Mouse (Mus musculus) ES-E14 (cell line): ENCODE results near the gene Atp2c2. TPM values are rescaled to one million over a fixed set of nuclear protein-coding genes. Genes with fewer than 3 reads are reported as not detected.

Experiments
- DNase-seq: peaks from one replicate; pipeline ENCODE4 v3.0.0-alpha.2; 2013; ENCODE audit warnings: low read depth, low spot score
- H3K27ac ChIP-seq: 2 replicates; pipeline ENCODE4 v1.5.1; 2012; ENCODE audit warnings: low read depth, mild to moderate bottlenecking, low read length, moderate library complexity, mixed read lengths; ENCODE audit not compliant: poor library complexity, insufficient read depth, severe bottlenecking
- H3K36me3 ChIP-seq: 2 replicates; pipeline ENCODE4 v1.6.1; 2012; ENCODE audit warnings: mild to moderate bottlenecking, low read length, moderate library complexity, mixed read lengths; ENCODE audit not compliant: control insufficient read depth, poor library complexity, insufficient read depth, severe bottlenecking
- H3K4me1 ChIP-seq, 2 experiments: fragments of 150-350 bp in 1 of 2; sonication (generic) in 1 of 2; 2 replicates each; pipeline ENCODE4 v1.6.1; 2012; ENCODE audit warnings: low read length in 2 of 2, mild to moderate bottlenecking in 1 of 2, mixed read lengths in 1 of 2; ENCODE audit not compliant: control insufficient read depth in 2 of 2, insufficient read depth in 2 of 2, poor library complexity in 1 of 2
- H3K4me3 ChIP-seq, 2 experiments: fragments of 150-350 bp in 1 of 2; sonication (generic) in 1 of 2; 2 replicates each; pipeline ENCODE4 v1.5.1; 2012; ENCODE audit warnings: low read length in 2 of 2, low read depth in 1 of 2, mild to moderate bottlenecking in 1 of 2, mixed read lengths in 1 of 2; ENCODE audit not compliant: insufficient read depth in 1 of 2, poor library complexity in 1 of 2, severe bottlenecking in 1 of 2
- H3K9ac ChIP-seq: 2 replicates; pipeline ENCODE4 v1.6.1; 2012; ENCODE audit warnings: low read depth, mild to moderate bottlenecking, low read length, mixed read lengths; ENCODE audit not compliant: poor library complexity, insufficient read depth, severe bottlenecking
- H3K9me3 ChIP-seq: fragments of 150-350 bp; sonication (generic); 2 replicates; pipeline ENCODE4 v1.6.1; 2012; ENCODE audit warnings: low read depth, mild to moderate bottlenecking, low read length; ENCODE audit not compliant: control insufficient read depth, insufficient read depth
- CHD2 ChIP-seq: IDR thresholded peaks from 2 replicates; pipeline ENCODE4 v1.6.1; 2014; ENCODE audit warnings: mild to moderate bottlenecking, low read depth, low read length, inconsistent platforms
- HCFC1 ChIP-seq: IDR thresholded peaks from 2 replicates; pipeline ENCODE4 v1.6.1; 2012; ENCODE audit warnings: low read length, inconsistent platforms, borderline replicate concordance; ENCODE audit not compliant: insufficient read depth
- MAFK ChIP-seq: IDR thresholded peaks from 2 replicates; pipeline ENCODE4 v1.6.1; 2014; ENCODE audit warnings: mild to moderate bottlenecking, low read depth, low read length, inconsistent platforms; ENCODE audit not compliant: insufficient read depth
- ZC3H11A ChIP-seq: IDR thresholded peaks from 2 replicates; pipeline ENCODE4 v1.6.1; 2012; ENCODE audit warnings: low read depth, mild to moderate bottlenecking, inconsistent platforms, low read length, borderline replicate concordance
- ZNF384 ChIP-seq: IDR thresholded peaks from 2 replicates; pipeline ENCODE4 v1.6.1; 2012; ENCODE audit warnings: low read depth, low read length, inconsistent platforms
- in situ Hi-C, 2 experiments: fragments of 600-800 bp; cut with MboI; formaldehyde crosslinking; loops; one replicate each; pipeline ENCODE4 v1.15.1; 2025; ENCODE audit warnings: low sequenced_read_pairs in 2 of 2, inconsistent platforms in 1 of 2; ENCODE audit not compliant: unreplicated experiment in 2 of 2
- total RNA-seq: library from RNA; depleted of rRNA; stranded (reverse); fragments of 300-350 nt; gene quantifications from 2 replicates; pipeline ENCODE4 v1.2.3, GENCODE M21; 2012; rRNA removed

Atp2c2 gene
- total RNA-seq = 0.80 and 0.90 TPM in 2 replicates

DNA sequence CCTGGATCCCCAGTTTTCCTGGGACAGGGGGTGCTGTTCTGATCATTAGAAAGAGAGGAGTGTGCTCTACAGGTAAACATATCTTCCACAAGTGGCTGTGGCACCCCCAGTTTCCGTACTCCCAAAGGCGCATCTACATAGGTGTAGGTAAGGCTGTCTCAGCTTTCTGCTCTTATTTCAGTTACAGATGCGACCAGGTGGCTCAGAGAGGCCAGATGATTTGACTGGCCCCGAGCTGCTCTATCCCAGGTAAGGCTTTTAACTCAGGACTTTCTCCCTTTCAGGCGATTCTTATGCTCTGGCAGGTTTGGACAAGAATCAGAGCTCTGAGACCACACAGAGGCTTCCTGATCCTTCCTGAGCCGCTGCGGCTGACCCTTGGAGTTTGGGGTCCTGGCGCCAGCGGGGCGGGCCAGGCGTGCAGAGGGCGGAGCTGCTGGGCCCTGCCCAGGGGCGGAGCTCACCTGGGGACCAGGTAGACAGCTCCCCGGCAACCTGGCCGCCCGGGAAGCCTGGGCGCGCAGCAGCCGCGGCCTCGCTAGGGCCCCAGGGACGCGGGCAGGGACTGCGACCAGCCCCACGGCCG is at the start of gene Atp2c2:
TSS of gene Atp2c2 (plus strand) at position 461 of the 586 bp plus-strand sequence.
- in situ Hi-C loops = no loop called here
- H3K36me3 ChIP-seq = no peaks in the 10 kb centered on the region
- peaks cover 0 to 2% of the 10 kb centered on the region in 2 experiments; a peak in 1 of 4 replicates for H3K4me1 ChIP-seq
- no peak within 1 kb of the TSS for H3K27ac ChIP-seq
- H3K4me3 ChIP-seq = peak within 1 kb of the TSS; percentile 37 to 47
- TF ChIP-seq MAFK = no peak
- TF ChIP-seq CHD2 = no peak
- TF ChIP-seq HCFC1 = no peak
- no peak for TF ChIP-seq ZNF384
- TF ChIP-seq ZC3H11A = no peak
- H3K9me3 ChIP-seq = no peaks in the 10 kb centered on the region
- no peak within 1 kb of the TSS for H3K9ac ChIP-seq
- DNase-seq = no peak

- Histone ChIP-seq H3K36me3 (no peaks in the 10 kb centered on the region), H3K9ac (no peak overlapping the region), H3K4me1 (no peaks in the 10 kb centered on the region; a peak in 1 of 4 replicates), H3K27ac (no peak overlapping the region), H3K9me3 (no peaks in the 10 kb centered on the region), H3K4me3 (no peak overlapping the region)
- in situ Hi-C loops = no loop called here
- DNase-seq = no peak
- TF ChIP-seq ZC3H11A (no peak), MAFK (no peak), CHD2 (no peak), ZNF384 (no peak), HCFC1 (no peak)
Observed at GRCm38 (mm10) chr8:119651324-119651723, 48.5 kb upstream of the Atp2c2 start.

DNA sequence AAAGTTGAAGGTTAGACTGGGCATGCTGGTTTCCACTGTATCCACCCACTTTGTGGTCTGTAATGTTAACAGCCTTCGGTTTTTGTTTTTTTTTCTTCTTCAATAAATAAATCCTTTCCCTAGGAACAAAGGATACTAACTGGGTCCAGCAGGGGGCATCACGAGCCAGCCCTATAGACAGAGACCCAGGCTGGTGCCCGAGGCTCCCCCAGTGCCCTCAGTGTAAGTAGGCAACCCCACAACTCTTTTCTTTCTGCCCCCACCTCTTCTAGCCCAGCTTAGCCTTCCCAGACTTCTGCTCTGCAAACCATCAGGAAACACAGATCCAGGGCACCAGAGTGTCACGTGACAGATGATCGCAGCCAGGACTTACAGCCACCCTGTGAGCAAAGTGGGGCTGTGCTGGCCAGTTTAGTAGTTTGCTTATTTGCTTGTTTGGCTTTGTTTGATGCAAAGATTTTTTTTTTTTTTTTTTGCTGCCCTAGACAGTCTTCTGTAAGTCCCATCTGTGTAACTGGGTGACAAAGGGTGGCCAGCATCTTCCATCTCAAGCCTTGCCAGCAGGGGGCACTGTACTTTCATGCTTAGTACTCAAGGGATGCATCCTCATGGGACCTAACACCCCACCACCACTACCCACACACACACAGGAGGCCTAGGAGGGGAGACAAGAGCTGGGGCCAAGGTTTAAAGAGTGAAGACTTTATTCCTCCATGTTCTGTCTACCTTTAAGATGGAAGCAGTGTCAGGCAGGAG is 42.9 kb upstream of the Atp2c2 start:
- H3K9ac ChIP-seq = no peak overlapping the region
- H3K9me3 ChIP-seq = no peaks in the 10 kb centered on the region
- no peak overlapping the region for H3K4me3 ChIP-seq
- H3K27ac ChIP-seq = no peak overlapping the region
- TF ChIP-seq ZC3H11A (no peak), ZNF384 (0 out of 2 replicates have a peak, but pooled peaks have one; percentile 32)
- in situ Hi-C loops = no loop called here
- no peaks in the 10 kb centered on the region for H3K36me3 ChIP-seq
- no peak for DNase-seq
- H3K4me1 ChIP-seq = no peaks in the 10 kb centered on the region; a peak in 1 of 4 replicates

- DNase-seq = no peak
- Histone ChIP-seq H3K4me3 (no peak overlapping the region), H3K27ac (no peak overlapping the region), H3K4me1 (no peaks in the 10 kb centered on the region; a peak in 1 of 4 replicates), H3K9ac (no peak overlapping the region), H3K36me3 (no peaks in the 10 kb centered on the region), H3K9me3 (no peaks in the 10 kb centered on the region)
- in situ Hi-C loops = no loop called here
- no peak for TF ChIP-seq ZC3H11A
- no peak for TF ChIP-seq MAFK
- TF ChIP-seq ZNF384 = no peak
- no peak for TF ChIP-seq HCFC1
Observed at GRCm38 (mm10) chr8:119661081-119661480, 38.7 kb upstream of the Atp2c2 start.
